Mouse (Mus musculus): ENCODE measurements at regions not wholly inside any gene's neighbourhood (a gene's known extent, or its start where the extent isn't known, plus 50 kb on each side); places are given as distances from the start of the nearest gene placed in this dataset.

GRCm38 (mm10) chrX:12924705-12925644, 146.3 kb upstream of the Usp9x start:
- H3K36me3 ChIP-seq (ENCODE audit: control insufficient read depth, insufficient read depth, low read length), result no peaks in the 10 kb centered on the region
- H3K9me3 ChIP-seq (ENCODE audit: control insufficient read depth, low read length), result no peaks in the 10 kb centered on the region
- no peak overlapping the region for H3K4me3 ChIP-seq (ENCODE audit: control insufficient read depth in 1 of 2, insufficient read depth in 1 of 2, low read depth in 1 of 2, low read length in 2 of 2)
- no peak for ATAC-seq (ENCODE audit: insufficient number of reproducible peaks, insufficient read depth, low FRiP score, low read depth)
- H3K27me3 ChIP-seq (ENCODE audit: control insufficient read depth, insufficient read depth, low read length), result no peaks in the 10 kb centered on the region; the same call in 1 of the 2 replicates
- no peak overlapping the region for H3K27ac ChIP-seq (replicated peaks in 1 of 2; ENCODE audit: control insufficient read depth in 1 of 2, insufficient read depth in 1 of 2, low read depth in 2 of 2, low read length in 2 of 2)
- no peak overlapping the region for H3K9ac ChIP-seq (ENCODE audit: low read length)
- 71% methylated on average over 10 of the region's 10 CpGs for WGBS
- no peak overlapping the region for H3K4me2 ChIP-seq (ENCODE audit: low read length)
- peaks cover 0 to 3% of the 10 kb centered on the region in 2 experiments; a peak in 1 of 4 replicates for H3K4me1 ChIP-seq (ENCODE audit: control insufficient read depth in 2 of 2, insufficient read depth in 2 of 2, low read length in 2 of 2)

GRCm38 (mm10) chrX:12919576-12919975, 151.7 kb upstream of the Usp9x start:
- Histone ChIP-seq H3K4me2 (ENCODE audit: low read length) (no peak overlapping the region), H3K27me3 (ENCODE audit: control insufficient read depth, insufficient read depth, low read length) (no peaks in the 10 kb centered on the region; the same call in 1 of the 2 replicates), H3K9ac (ENCODE audit: low read length) (no peak overlapping the region), H3K36me3 (ENCODE audit: control insufficient read depth, insufficient read depth, low read length) (no peaks in the 10 kb centered on the region), H3K9me3 (ENCODE audit: control insufficient read depth, low read length) (no peaks in the 10 kb centered on the region), H3K4me1 (ENCODE audit: control insufficient read depth in 2 of 2, insufficient read depth in 2 of 2, low read length in 2 of 2) (peaks cover 0 to 2% of the 10 kb centered on the region in 2 experiments; a peak in 2 of 4 replicates), H3K4me3 (ENCODE audit: control insufficient read depth in 1 of 2, insufficient read depth in 1 of 2, low read depth in 1 of 2, low read length in 2 of 2) (no peak overlapping the region), H3K27ac (replicated peaks in 1 of 2; ENCODE audit: control insufficient read depth in 1 of 2, insufficient read depth in 1 of 2, low read depth in 2 of 2, low read length in 2 of 2) (no peak overlapping the region)
- no peak for ATAC-seq (ENCODE audit: insufficient number of reproducible peaks, insufficient read depth, low FRiP score, low read depth)
- WGBS, result 20% methylated on average over 3 of the region's 3 CpGs

GRCm38 (mm10) chrX:12917105-12917504, 154.2 kb upstream of the Usp9x start:
- Histone ChIP-seq H3K27ac (replicated peaks in 1 of 2; ENCODE audit: control insufficient read depth in 1 of 2, insufficient read depth in 1 of 2, low read depth in 2 of 2, low read length in 2 of 2) (peak overlapping the region; percentile 47 to 70; a peak in 3 of 4 replicates), H3K36me3 (ENCODE audit: control insufficient read depth, insufficient read depth, low read length) (no peaks in the 10 kb centered on the region), H3K27me3 (ENCODE audit: control insufficient read depth, insufficient read depth, low read length) (no peaks in the 10 kb centered on the region), H3K4me3 (ENCODE audit: control insufficient read depth in 1 of 2, insufficient read depth in 1 of 2, low read depth in 1 of 2, low read length in 2 of 2) (peak overlapping the region; percentile 21 to 22), H3K9me3 (ENCODE audit: control insufficient read depth, low read length) (no peaks in the 10 kb centered on the region), H3K9ac (ENCODE audit: low read length) (peak overlapping the region; percentile 44), H3K4me2 (ENCODE audit: low read length) (peak overlapping the region; percentile 58), H3K4me1 (ENCODE audit: control insufficient read depth in 2 of 2, insufficient read depth in 2 of 2, low read length in 2 of 2) (peaks cover 0 to 2% of the 10 kb centered on the region in 2 experiments; a peak in 2 of 4 replicates)
- peak; percentile 47; the same call in 1 of the 2 replicates for ATAC-seq (ENCODE audit: insufficient number of reproducible peaks, insufficient read depth, low FRiP score, low read depth)
- WGBS, result 19% methylated on average over 13 of the region's 13 CpGs

- Histone ChIP-seq H3K36me3 (ENCODE audit: control insufficient read depth, insufficient read depth, low read length) (no peaks in the 10 kb centered on the region), H3K4me2 (ENCODE audit: low read length) (peak overlapping the region; percentile 58), H3K4me1 (ENCODE audit: control insufficient read depth in 2 of 2, insufficient read depth in 2 of 2, low read length in 2 of 2) (peaks cover 0 to 2% of the 10 kb centered on the region in 2 experiments; a peak in 2 of 4 replicates), H3K9me3 (ENCODE audit: control insufficient read depth, low read length) (no peaks in the 10 kb centered on the region), H3K4me3 (ENCODE audit: control insufficient read depth in 1 of 2, insufficient read depth in 1 of 2, low read depth in 1 of 2, low read length in 2 of 2) (peak overlapping the region; percentile 21 to 22), H3K9ac (ENCODE audit: low read length) (peak overlapping the region; percentile 44), H3K27ac (replicated peaks in 1 of 2; ENCODE audit: control insufficient read depth in 1 of 2, insufficient read depth in 1 of 2, low read depth in 2 of 2, low read length in 2 of 2) (peak overlapping the region; percentile 47 to 70), H3K27me3 (ENCODE audit: control insufficient read depth, insufficient read depth, low read length) (no peaks in the 10 kb centered on the region)
- ATAC-seq (ENCODE audit: insufficient number of reproducible peaks, insufficient read depth, low FRiP score, low read depth), result no peak
- WGBS, result 32% methylated on average over 11 of the region's 11 CpGs
These were observed 154.6 kb upstream of the Usp9x start for GRCm38 (mm10) chrX:12916684-12917083.

- H3K9me3 ChIP-seq (ENCODE audit: control insufficient read depth, low read length), result no peaks in the 10 kb centered on the region
- no peak overlapping the region for H3K27ac ChIP-seq (replicated peaks in 1 of 2; ENCODE audit: control insufficient read depth in 1 of 2, insufficient read depth in 1 of 2, low read depth in 2 of 2, low read length in 2 of 2)
- H3K4me3 ChIP-seq (ENCODE audit: control insufficient read depth in 1 of 2, insufficient read depth in 1 of 2, low read depth in 1 of 2, low read length in 2 of 2), result no peak overlapping the region
- no peaks in the 10 kb centered on the region; the same call in 1 of the 2 replicates for H3K27me3 ChIP-seq (ENCODE audit: control insufficient read depth, insufficient read depth, low read length)
- WGBS, result 78% methylated on average over 7 of the region's 7 CpGs
- no peaks in the 10 kb centered on the region for H3K36me3 ChIP-seq (ENCODE audit: control insufficient read depth, insufficient read depth, low read length)
- H3K4me1 ChIP-seq (ENCODE audit: control insufficient read depth in 2 of 2, insufficient read depth in 2 of 2, low read length in 2 of 2), result no peaks in the 10 kb centered on the region
- no peak overlapping the region for H3K4me2 ChIP-seq (ENCODE audit: low read length)
- ATAC-seq (ENCODE audit: insufficient number of reproducible peaks, insufficient read depth, low FRiP score, low read depth), result no peak
- H3K9ac ChIP-seq (ENCODE audit: low read length), result no peak overlapping the region
These were observed 138.4 kb upstream of the Med14 start for GRCm38 (mm10) chrX:12900256-12900655.

GRCm38 (mm10) chrX:12891468-12891867, 129.6 kb upstream of the Med14 start:
- Histone ChIP-seq H3K9me3 (ENCODE audit: control insufficient read depth, low read length) (no peaks in the 10 kb centered on the region), H3K9ac (ENCODE audit: low read length) (no peak overlapping the region), H3K27ac (replicated peaks in 1 of 2; ENCODE audit: control insufficient read depth in 1 of 2, insufficient read depth in 1 of 2, low read depth in 2 of 2, low read length in 2 of 2) (no peak overlapping the region), H3K4me2 (ENCODE audit: low read length) (no peak overlapping the region), H3K27me3 (ENCODE audit: control insufficient read depth, insufficient read depth, low read length) (no peaks in the 10 kb centered on the region), H3K4me3 (ENCODE audit: control insufficient read depth in 1 of 2, insufficient read depth in 1 of 2, low read depth in 1 of 2, low read length in 2 of 2) (no peak overlapping the region), H3K4me1 (ENCODE audit: control insufficient read depth in 2 of 2, insufficient read depth in 2 of 2, low read length in 2 of 2) (no peaks in the 10 kb centered on the region), H3K36me3 (ENCODE audit: control insufficient read depth, insufficient read depth, low read length) (no peaks in the 10 kb centered on the region)
- 64% methylated on average over 7 of the region's 7 CpGs for WGBS
- no peak for ATAC-seq (ENCODE audit: insufficient number of reproducible peaks, insufficient read depth, low FRiP score, low read depth)

- no peak overlapping the region for H3K4me3 ChIP-seq (ENCODE audit: control insufficient read depth in 1 of 2, insufficient read depth in 1 of 2, low read depth in 1 of 2, low read length in 2 of 2)
- ATAC-seq (ENCODE audit: insufficient number of reproducible peaks, insufficient read depth, low FRiP score, low read depth), result no peak
- H3K4me2 ChIP-seq (ENCODE audit: low read length), result no peak overlapping the region
- H3K27ac ChIP-seq (replicated peaks in 1 of 2; ENCODE audit: control insufficient read depth in 1 of 2, insufficient read depth in 1 of 2, low read depth in 2 of 2, low read length in 2 of 2), result no peak overlapping the region
- no peak overlapping the region for H3K9ac ChIP-seq (ENCODE audit: low read length)
- no peaks in the 10 kb centered on the region for H3K4me1 ChIP-seq (ENCODE audit: control insufficient read depth in 2 of 2, insufficient read depth in 2 of 2, low read length in 2 of 2)
- H3K36me3 ChIP-seq (ENCODE audit: control insufficient read depth, insufficient read depth, low read length), result no peaks in the 10 kb centered on the region
- WGBS, result 43% methylated on average over 2 of the region's 3 CpGs
- H3K9me3 ChIP-seq (ENCODE audit: control insufficient read depth, low read length), result no peaks in the 10 kb centered on the region
- no peaks in the 10 kb centered on the region for H3K27me3 ChIP-seq (ENCODE audit: control insufficient read depth, insufficient read depth, low read length)
These were observed 127.6 kb upstream of the Med14 start for GRCm38 (mm10) chrX:12889482-12889808.
